Mouse (Mus musculus): ENCODE results near the gene Fibp.

Gene Fibp

GRCm38 (mm10) chr19:5460465-5460911 is at the start of gene Fibp:
Gene Fibp, plus strand, starts transcription at chr19:5460615.
- in situ Hi-C loops (cut with MseI, MboI), result no loop called here

GRCm38 (mm10) chr19:5410641-5411040 is 49.8 kb upstream of the Fibp start:
- in situ Hi-C loops (cut with MseI, MboI), result no loop called here

- in situ Hi-C loops (cut with MseI, MboI), result no loop called here
These were observed 48.5 kb upstream of the Fibp start for GRCm38 (mm10) chr19:5411961-5412360.

GRCm38 (mm10) chr19:5413840-5414239 is 46.6 kb upstream of the Fibp start:
- in situ Hi-C loops (cut with MseI, MboI), result no loop called here

- in situ Hi-C loops (cut with MseI, MboI), result no loop called here
These were observed 45.9 kb upstream of the Fibp start for GRCm38 (mm10) chr19:5414534-5414957.

- in situ Hi-C loops (cut with MseI, MboI), result no loop called here
These were observed 41.5 kb upstream of the Fibp start for GRCm38 (mm10) chr19:5418750-5419466.

GRCm38 (mm10) chr19:5419630-5420029 is 40.8 kb upstream of the Fibp start:
- in situ Hi-C loops (cut with MseI, MboI), result no loop called here

GRCm38 (mm10) chr19:5420579-5420978 is 39.8 kb upstream of the Fibp start:
- in situ Hi-C loops (cut with MseI, MboI), result no loop called here

- in situ Hi-C loops (cut with MseI, MboI), result no loop called here
These were observed 38.6 kb upstream of the Fibp start for GRCm38 (mm10) chr19:5421784-5422183.

- in situ Hi-C loops (cut with MseI, MboI), result no loop called here
These were observed 38.1 kb upstream of the Fibp start for GRCm38 (mm10) chr19:5422267-5422666.

GRCm38 (mm10) chr19:5422895-5423443 is 37.4 kb upstream of the Fibp start:
- in situ Hi-C loops (cut with MseI, MboI), result no loop called here

- in situ Hi-C loops (cut with MseI, MboI), result no loop called here
These were observed 36.9 kb upstream of the Fibp start for GRCm38 (mm10) chr19:5423561-5423960.

- in situ Hi-C loops (cut with MseI, MboI), result no loop called here
These were observed 36.2 kb upstream of the Fibp start for GRCm38 (mm10) chr19:5424092-5424781.

GRCm38 (mm10) chr19:5424782-5425741 is 35.4 kb upstream of the Fibp start, which contains the start of the genes Drap1 and AI837181:
Gene Drap1, minus strand, starts transcription at chr19:5424979.
Gene AI837181, plus strand, starts transcription at chr19:5425144.
- in situ Hi-C loops (cut with MseI, MboI), result no loop called here

- in situ Hi-C loops (cut with MseI, MboI), result no loop called here
These were observed 34.4 kb upstream of the Fibp start for GRCm38 (mm10) chr19:5425906-5426565.

GRCm38 (mm10) chr19:5426640-5427290 is 33.6 kb upstream of the Fibp start:
- in situ Hi-C loops (cut with MseI, MboI), result no loop called here

- in situ Hi-C loops (cut with MseI, MboI), result no loop called here
These were observed 32.3 kb upstream of the Fibp start for GRCm38 (mm10) chr19:5428083-5428482.

- in situ Hi-C loops (cut with MseI, MboI), result no loop called here
These were observed 31.2 kb upstream of the Fibp start for GRCm38 (mm10) chr19:5429219-5429618.

GRCm38 (mm10) chr19:5429806-5430205 is 30.6 kb upstream of the Fibp start:
- in situ Hi-C loops (cut with MseI, MboI), result no loop called here

GRCm38 (mm10) chr19:5430408-5430807 is 30.0 kb upstream of the Fibp start:
- in situ Hi-C loops (cut with MseI, MboI), result no loop called here
